Mouse (Mus musculus) lung, adult 2 months (tissue): ENCODE data around the gene Fndc5.

ENCODE experiments used
- CTCF ChIP-seq: fragments of 200-500 bp; IDR thresholded peaks from 2 replicates; pipeline ENCODE4 v1.5.1; 2011; ENCODE audit warnings: mild to moderate bottlenecking, low read length, control low read depth; ENCODE audit not compliant: insufficient read depth
- POLR2A ChIP-seq: fragments of 200-500 bp; IDR thresholded peaks from 2 replicates; pipeline ENCODE4 v1.6.1; 2011; ENCODE audit warnings: low read depth, mild to moderate bottlenecking, control low read depth, low read length, borderline replicate concordance; ENCODE audit errors: extremely low read depth

GRCm38 (mm10) chr4:129117720-129118510, 18.9 kb upstream of the Fndc5 start:
- TF ChIP-seq CTCF (no peak), POLR2A (no peak)
